Mouse (Mus musculus): ENCODE measurements around the gene Eif2d.
"Not testable (repeated sequence)": the region's sequence is repeated elsewhere in the genome, so short reads cannot be mapped to it uniquely, and the experiment has no call there.

- TF ChIP-seq CTCF, EP300 (IDR thresholded peaks at IDR 0.05): not testable (repeated sequence)
Measured at GRCm38 (mm10) chr1:131159573-131160327, 6.8 kb downstream of the Eif2d start.
